8 mouse cellular contexts compared by ENCODE assay signal in the genomic region with DNA sequence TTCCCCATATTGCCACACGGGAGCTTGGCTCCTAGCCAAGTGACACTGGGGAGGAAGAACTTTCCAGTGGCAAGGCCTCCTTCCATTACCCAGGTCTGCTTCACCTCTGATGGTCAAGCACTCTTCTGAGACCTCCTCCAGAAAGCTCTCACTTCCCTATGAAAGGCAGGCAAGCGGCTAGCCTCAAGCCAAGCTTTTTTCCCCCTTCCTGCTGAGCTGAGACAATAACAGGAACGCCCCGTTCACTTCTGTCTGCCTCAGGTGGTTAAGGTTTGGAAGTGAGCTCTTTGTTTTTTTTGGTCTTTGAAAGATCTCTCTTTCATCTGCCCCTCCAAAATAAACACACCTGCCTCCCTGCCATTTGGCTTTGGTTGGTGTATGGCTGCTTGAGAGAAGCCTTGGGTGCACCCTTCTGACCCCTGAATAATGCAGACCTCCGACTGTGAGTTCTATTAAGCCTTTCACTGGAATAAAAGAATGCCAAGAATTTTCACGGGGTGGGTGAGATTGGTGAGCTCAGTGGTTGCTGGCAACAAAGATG. TPM values are rescaled to one million over a fixed set of nuclear protein-coding genes. Genes with fewer than 3 reads are reported as not detected.
A peak's percentile ranks its signal among the peaks of the same experiment; 100 is the strongest.
DNase-seq lines count a peak whose midpoint lies in the region; ATAC-seq and TF ChIP-seq lines count a peak whose summit lies in the region.

Gene Pef1 (plus strand): TSS at position 448 of the 541 bp plus-strand sequence.

- no peak for DNase-seq in kidney, adult 8-10 months
- peak; percentile 93 for DNase-seq in gonadal fat pad, adult 2 months (ENCODE audit: low read depth)
- DNase-seq in layer of hippocampus, postnatal 10 days (ENCODE audit: low spot score in 2 of 2): no peak
- peak; percentile 66 for DNase-seq in lung, postnatal 25 days (ENCODE audit: low spot score)
- DNase-seq in urinary bladder, adult 18-20 months (ENCODE audit: low spot score in 2 of 2): no peak
- DNase-seq in thymus, postnatal 14 days: no peak

- ATAC-seq in kidney, embryonic 16.5 days (ENCODE audit: low FRiP score, low TSS enrichment): no peak

- 0 out of 2 replicates have a peak within 1 kb of the TSS, but pooled peaks have one; percentile 29 for H3K27ac ChIP-seq in kidney, embryonic 16.5 days (ENCODE audit: low read length)
- no peak within 1 kb of the TSS for H3K27ac ChIP-seq in bone marrow, adult 2 months (ENCODE audit: control insufficient read depth, insufficient read depth, low read depth, low read length, poor library complexity)

- no peak for TF ChIP-seq CTCF in bone marrow, adult 2 months (IDR thresholded peaks at IDR 0.05; ENCODE audit: control insufficient read depth, insufficient read depth, low read length)

- H3K9me3 ChIP-seq in kidney, embryonic 16.5 days (ENCODE audit: low read length): no peaks in the 10 kb centered on the region

- 12% methylated on average over 6 of the region's 6 CpGs for WGBS in kidney, embryonic 16.5 days
- WGBS in bone marrow, adult 2 months: 25% methylated on average over 6 of the region's 6 CpGs

- TF ChIP-seq POLR2A in bone marrow, adult 2 months (IDR thresholded peaks at IDR 0.05; ENCODE audit: borderline replicate concordance, control insufficient read depth, low read depth, low read length): no peak

- H3K4me2 ChIP-seq in kidney, embryonic 16.5 days (replicated peaks; ENCODE audit: low read depth, low read length): no peak within 1 kb of the TSS

- H3K27me3 ChIP-seq in kidney, embryonic 16.5 days (ENCODE audit: insufficient read depth, low read length): no peaks in the 10 kb centered on the region; the same call in 1 of the 2 replicates

- H3K9ac ChIP-seq in kidney, embryonic 16.5 days (replicated peaks; ENCODE audit: low read length): peak within 1 kb of the TSS; percentile 19; the same call in 1 of the 2 replicates

- H3K4me1 ChIP-seq in kidney, embryonic 16.5 days (ENCODE audit: insufficient read depth, low read length): peaks cover 17% of the 10 kb centered on the region
- no peaks in the 10 kb centered on the region; the same call in 1 of the 2 replicates for H3K4me1 ChIP-seq in bone marrow, adult 2 months (ENCODE audit: control insufficient read depth, insufficient read depth, low read length)

- H3K4me3 ChIP-seq in kidney, embryonic 16.5 days (ENCODE audit: low read length): no peak within 1 kb of the TSS
- H3K4me3 ChIP-seq in bone marrow, adult 2 months (replicated peaks; ENCODE audit: control insufficient read depth, low read depth, low read length): no peak within 1 kb of the TSS

- no peaks in the 10 kb centered on the region for H3K36me3 ChIP-seq in kidney, embryonic 16.5 days (ENCODE audit: insufficient read depth, low read length)

RNA-seq across cellular contexts. Expression of gene Pef1, which starts in this region (rescaled TPM):
- 85.5 and 90.9 TPM in 2 replicates for polyA plus RNA-seq in kidney, embryonic 16.5 days (2015; fragmentation: Nextera tagmentation; extraction: Ambion mirVana)
- polyA plus RNA-seq in bone marrow, adult 2 months (2011; ENCODE audit: insufficient read depth, insufficient read length, low replicate concordance, missing spikeins): 23.1 and 32.6 TPM in 2 replicates
- polyA plus RNA-seq in gonadal fat pad, adult 2 months (2012; rRNA removed): 166 and 199 TPM in 2 replicates
- total RNA-seq in layer of hippocampus, postnatal 10 days (2021): 10 to 100 TPM; 37.4 to 39.7 TPM

Comparison
In these comparisons a context has a peak if more than half of its experiments do, and no peak if none do; other contexts are left out.
1. DNase-seq: peak in gonadal fat pad, adult 2 months (single experiment) and lung, postnatal 25 days (single experiment); none in kidney, adult 8-10 months (0 of 2), layer of hippocampus, postnatal 10 days (0 of 2), urinary bladder, adult 18-20 months (0 of 2) and thymus, postnatal 14 days (single experiment).